Mouse (Mus musculus) small intestine, adult 2 months (tissue): ENCODE measurements around the gene Qrich2.

Experiments used
- CTCF ChIP-seq: fragments of 200-500 bp; IDR thresholded peaks from 2 replicates; pipeline ENCODE4 v1.5.1; 2012; ENCODE audit warnings: low read depth, mild to moderate bottlenecking, control low read depth, inconsistent platforms, low read length, moderate library complexity, mixed read lengths; ENCODE audit not compliant: insufficient replicate concordance, insufficient read length; ENCODE audit errors: extremely low read depth
- POLR2A ChIP-seq: fragments of 200-500 bp; IDR thresholded peaks from 2 replicates; pipeline ENCODE4 v1.6.1; 2012; ENCODE audit warnings: low read depth, mild to moderate bottlenecking, control low read depth, inconsistent platforms, low read length, moderate library complexity

GRCm38 (mm10) chr11:116431428-116432077, 34.5 kb downstream of the Qrich2 start:
- no peak for TF ChIP-seq CTCF
- TF ChIP-seq POLR2A: peak; percentile 26; the same call in 1 of the 2 replicates
